Mouse (Mus musculus) adrenal gland, adult 2 months (tissue): Measurements from ENCODE around the gene Map7d1. TPM values are rescaled to one million over a fixed set of nuclear protein-coding genes. Genes with fewer than 3 reads are reported as not detected.

ENCODE experiments used
- DNase-seq: peaks from one replicate; pipeline ENCODE4 v3.0.0; 2021
- long read RNA-seq: library from polyadenylated mRNA; stranded (forward); transcript quantifications from one replicate; pipeline ENCODE4 v2.0.0, GENCODE M21; 2021
- polyA plus RNA-seq: library from polyadenylated mRNA; depleted of rRNA; stranded (reverse); fragments of >200 nt; gene quantifications from 2 replicates; pipeline ENCODE4 v1.2.3, GENCODE M21; 2012; rRNA removed
- total RNA-seq, 2 experiments: library from RNA; stranded (reverse); gene quantifications; 2 replicates each; pipeline ENCODE4 v1.2.3; 2021

Gene Map7d1
- 10 to 100 TPM; 55.4 to 68.7 TPM for total RNA-seq
- polyA plus RNA-seq = 98.3 and 98.7 TPM in 2 replicates
- long read RNA-seq, transcript Map7d1-201 (17 exons, 3,351 nt) = minor isoform, 7 of 103 reads
- long read RNA-seq, transcript Map7d1-203 (18 exons, 3,249 nt) = major isoform, 13 of 103 reads
- long read RNA-seq, transcript Map7d1-202 (17 exons, 3,195 nt) = minor isoform, 6 of 103 reads
- long read RNA-seq, partial matches to known transcripts = 19 of 103 reads
- long read RNA-seq, other reads (novel, unspliced or antisense) = 58 of 103 reads

- DNase-seq = peak; percentile 94
Measured at GRCm38 (mm10) chr4:126256131-126256791, at the start of gene Map7d1. TSS of gene Map7d1 (minus strand) at chr4:126256343.

- no peak for DNase-seq
Measured at GRCm38 (mm10) chr4:126305428-126305827, 49.3 kb upstream of the Map7d1 start.

GRCm38 (mm10) chr4:126303877-126304276, 47.7 kb upstream of the Map7d1 start:
- DNase-seq = no peak

- no peak for DNase-seq
Measured at GRCm38 (mm10) chr4:126301584-126302309, 45.6 kb upstream of the Map7d1 start.

GRCm38 (mm10) chr4:126300916-126301583, 44.9 kb upstream of the Map7d1 start:
- DNase-seq = no peak

GRCm38 (mm10) chr4:126296617-126297101, 40.5 kb upstream of the Map7d1 start:
- DNase-seq = peak; percentile 84

- DNase-seq = no peak
Measured at GRCm38 (mm10) chr4:126295937-126296336, 39.8 kb upstream of the Map7d1 start.

GRCm38 (mm10) chr4:126295152-126295551, 39.0 kb upstream of the Map7d1 start:
- DNase-seq = no peak

GRCm38 (mm10) chr4:126291196-126291595, 35.1 kb upstream of the Map7d1 start:
- DNase-seq = no peak

- DNase-seq = no peak
Measured at GRCm38 (mm10) chr4:126290314-126290713, 34.2 kb upstream of the Map7d1 start.

GRCm38 (mm10) chr4:126288085-126288666, 32.0 kb upstream of the Map7d1 start:
- DNase-seq = no peak

GRCm38 (mm10) chr4:126287302-126287995, 31.3 kb upstream of the Map7d1 start:
- no peak for DNase-seq

GRCm38 (mm10) chr4:126286492-126286891, 30.3 kb upstream of the Map7d1 start, which contains the start of gene Col8a2:
TSS of gene Col8a2 (plus strand) at chr4:126286793.
- peak; percentile 32 for DNase-seq

- DNase-seq = no peak
Measured at GRCm38 (mm10) chr4:126283582-126283981, 27.4 kb upstream of the Map7d1 start.

- DNase-seq = no peak
Measured at GRCm38 (mm10) chr4:126281706-126282105, 25.6 kb upstream of the Map7d1 start.

GRCm38 (mm10) chr4:126278961-126279360, 22.8 kb upstream of the Map7d1 start:
- DNase-seq = no peak

- no peak for DNase-seq
Measured at GRCm38 (mm10) chr4:126278565-126278915, 22.4 kb upstream of the Map7d1 start.

GRCm38 (mm10) chr4:126277906-126278564, 21.9 kb upstream of the Map7d1 start:
- peak; percentile 53 for DNase-seq

- peak; percentile 81 for DNase-seq
Measured at GRCm38 (mm10) chr4:126275681-126276131, 19.6 kb upstream of the Map7d1 start.

GRCm38 (mm10) chr4:126275081-126275480, 18.9 kb upstream of the Map7d1 start:
- DNase-seq = no peak

- no peak for DNase-seq
Measured at GRCm38 (mm10) chr4:126273753-126274152, 17.6 kb upstream of the Map7d1 start.
